Mouse (Mus musculus) heart, postnatal 0 days (tissue): Measurements from ENCODE around the gene Spock1.

ENCODE experiments used
- CTCF ChIP-seq: IDR thresholded peaks from 2 replicates; pipeline ENCODE4 v1.5.1; 2016; ENCODE audit warnings: antibody characterized with exemption, control low read depth, low read depth
- EP300 ChIP-seq: IDR thresholded peaks from 2 replicates; pipeline ENCODE4 v1.6.1; 2016; ENCODE audit warnings: antibody characterized with exemption, low read depth

GRCm38 (mm10) chr13:57636196-57637015, 271.7 kb downstream of the Spock1 start:
- TF ChIP-seq CTCF, result no peak
- TF ChIP-seq EP300, result no peak
